Mouse (Mus musculus): ENCODE results near the gene Fntb.

- TF ChIP-seq CTCF (IDR thresholded peaks at IDR 0.05; ENCODE audit: borderline replicate concordance, insufficient read depth, low read length) (no peak), POLR2A (IDR thresholded peaks at IDR 0.05; ENCODE audit: low read depth, low read length) (no peak)
Measured at GRCm38 (mm10) chr12:76947487-76947886, 182.1 kb downstream of the Fntb start.

All from embryonic fibroblast, embryonic 13.5 days (primary cell).